Mouse (Mus musculus): ENCODE data around the gene Rasgrf1. TPM values are rescaled to one million over a fixed set of nuclear protein-coding genes. Genes with fewer than 3 reads are reported as not detected.
"Not testable (repeated sequence)": the region's sequence is repeated elsewhere in the genome, so short reads cannot be mapped to it uniquely, and the experiment has no call there.

Gene Rasgrf1
- polyA plus RNA-seq, 1 experiment from 2014 or later = 0.15 TPM

DNA sequence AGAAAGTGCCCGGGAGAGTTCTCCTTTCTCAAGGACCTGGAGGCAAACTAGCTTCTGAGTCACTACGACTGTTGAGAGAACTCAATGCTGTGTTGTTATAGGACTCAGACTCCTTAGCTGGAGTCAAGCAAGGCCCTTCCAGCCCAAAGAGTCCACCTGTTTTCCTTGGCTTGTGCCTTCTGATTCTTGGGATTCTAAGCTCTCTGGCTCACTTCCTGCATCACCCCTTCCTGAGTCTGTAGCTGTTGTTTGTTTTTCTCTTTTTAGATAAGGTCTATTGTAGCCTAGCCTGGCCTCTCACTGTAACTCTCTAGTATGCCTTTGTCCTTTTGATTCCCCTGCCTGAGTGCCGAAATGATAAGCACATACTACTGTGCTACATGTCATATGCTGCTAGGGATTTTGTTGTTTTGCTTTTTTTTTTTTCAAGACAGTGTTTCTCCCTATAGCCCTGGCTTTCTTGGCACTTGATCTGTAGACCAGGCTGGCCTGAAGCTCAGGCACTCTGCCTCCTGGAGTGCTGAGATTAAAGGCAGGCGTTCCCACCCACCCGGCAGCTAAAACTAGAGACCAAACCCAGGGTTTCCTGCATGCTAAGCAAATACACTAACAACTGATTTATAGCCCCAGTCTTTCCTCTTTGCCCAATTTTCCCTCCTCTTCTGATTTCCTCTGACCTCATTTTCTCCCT is 138.4 kb downstream of the Rasgrf1 start:
- Histone ChIP-seq H3K4me3 (no peak overlapping the region), H3K9ac (no peak overlapping the region), H3K9me3 (no peaks in the 10 kb centered on the region), H3K36me3 (no peaks in the 10 kb centered on the region), H3K27me3 (no peaks in the 10 kb centered on the region), H3K4me2 (replicated peaks) (no peak overlapping the region), H3K27ac (no peak overlapping the region), H3K4me1 (no peaks in the 10 kb centered on the region)
- ATAC-seq (ENCODE audit: insufficient number of reproducible peaks, insufficient read depth, low FRiP score, low TSS enrichment) = no peak
- 64% methylated on average over 5 of the region's 5 CpGs for WGBS

- Histone ChIP-seq H3K36me3 (no peaks in the 10 kb centered on the region), H3K27me3 (peaks cover 3% of the 10 kb centered on the region; the same call in 1 of the 2 replicates), H3K27ac (no peak within 1 kb of the TSS), H3K4me3 (peak within 1 kb of the TSS; percentile 43), H3K4me2 (replicated peaks) (peak within 1 kb of the TSS; percentile 90), H3K9me3 (no peaks in the 10 kb centered on the region), H3K9ac (peak within 1 kb of the TSS; percentile 40; the same call in 1 of the 2 replicates), H3K4me1 (no peaks in the 10 kb centered on the region)
- WGBS = 78% methylated on average over 2 of the region's 2 CpGs
- ATAC-seq (ENCODE audit: insufficient number of reproducible peaks, insufficient read depth, low FRiP score, low TSS enrichment) = no peak
These were observed 144.1 kb downstream of the Rasgrf1 start, which contains the start of gene Ctsh for GRCm38 (mm10) chr9:90053852-90054251. TSS of gene Ctsh (plus strand) at chr9:90054152.

DNA sequence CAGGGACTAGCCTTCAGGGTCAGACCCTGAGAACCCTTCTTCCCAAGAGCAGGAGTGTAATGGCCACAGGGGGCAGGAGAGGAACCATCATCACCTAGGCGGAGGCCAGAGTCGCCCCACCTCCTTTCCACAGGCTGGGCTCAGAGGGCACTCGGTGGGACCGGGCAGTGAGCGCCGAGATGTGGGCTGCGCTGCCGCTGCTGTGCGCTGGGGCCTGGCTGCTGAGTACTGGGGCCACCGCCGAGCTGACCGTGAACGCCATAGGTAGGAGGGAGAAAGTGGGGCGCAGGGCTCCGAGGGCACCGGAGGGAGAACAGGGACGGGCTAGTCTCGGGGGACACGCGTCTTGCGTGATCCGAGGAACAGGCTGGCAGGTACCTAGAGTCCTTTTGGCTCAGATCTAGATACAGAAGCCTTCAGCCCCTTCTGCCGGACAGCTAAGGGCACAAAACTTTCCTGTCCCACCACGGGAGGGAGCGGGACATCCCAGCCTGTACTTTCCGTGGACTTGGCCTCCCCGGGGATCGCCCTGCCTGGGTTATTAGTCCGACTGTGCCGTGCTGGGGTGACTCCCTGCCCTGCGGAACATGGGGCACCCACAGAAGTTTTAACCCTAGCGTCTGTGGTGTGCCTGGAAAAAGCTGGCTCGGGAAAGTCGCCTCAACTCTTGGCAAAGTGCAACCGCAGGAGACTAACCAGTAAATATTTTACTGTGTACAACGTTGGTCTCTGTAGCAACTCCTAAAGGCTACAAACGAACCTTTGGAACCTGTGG is 144.8 kb downstream of the Rasgrf1 start:
- H3K4me1 ChIP-seq = no peaks in the 10 kb centered on the region
- no peak overlapping the region for H3K27ac ChIP-seq
- peaks cover 3% of the 10 kb centered on the region; the same call in 1 of the 2 replicates for H3K27me3 ChIP-seq
- H3K9me3 ChIP-seq = no peaks in the 10 kb centered on the region
- ATAC-seq (ENCODE audit: insufficient number of reproducible peaks, insufficient read depth, low FRiP score, low TSS enrichment) = peak; percentile 73; the same call in 1 of the 2 replicates
- WGBS = under 1% methylated on average over 37 of the region's 37 CpGs
- H3K9ac ChIP-seq = peak overlapping the region; percentile 40; the same call in 1 of the 2 replicates
- H3K4me2 ChIP-seq (replicated peaks) = peak overlapping the region; percentile 90
- no peaks in the 10 kb centered on the region for H3K36me3 ChIP-seq
- peak overlapping the region; percentile 43 for H3K4me3 ChIP-seq

GRCm38 (mm10) chr9:90055409-90055808 is 145.7 kb downstream of the Rasgrf1 start:
- Histone ChIP-seq H3K9ac (no peak overlapping the region), H3K4me3 (no peak overlapping the region), H3K27me3 (peaks cover 3% of the 10 kb centered on the region; the same call in 1 of the 2 replicates), H3K4me2 (replicated peaks) (no peak overlapping the region), H3K9me3 (no peaks in the 10 kb centered on the region), H3K36me3 (no peaks in the 10 kb centered on the region), H3K4me1 (no peaks in the 10 kb centered on the region), H3K27ac (no peak overlapping the region)
- 51% methylated on average over 5 of the region's 5 CpGs for WGBS
- no peak for ATAC-seq (ENCODE audit: insufficient number of reproducible peaks, insufficient read depth, low FRiP score, low TSS enrichment)

- no peak for ATAC-seq (ENCODE audit: insufficient number of reproducible peaks, insufficient read depth, low FRiP score, low TSS enrichment)
- no peak overlapping the region for H3K9ac ChIP-seq
- no peak overlapping the region for H3K27ac ChIP-seq
- H3K4me2 ChIP-seq (replicated peaks) = no peak overlapping the region
- H3K27me3 ChIP-seq = peaks cover 3% of the 10 kb centered on the region; the same call in 1 of the 2 replicates
- H3K36me3 ChIP-seq = no peaks in the 10 kb centered on the region
- H3K9me3 ChIP-seq = no peaks in the 10 kb centered on the region
- no peak overlapping the region for H3K4me3 ChIP-seq
- 71% methylated on average over 3 of the region's 3 CpGs for WGBS
- H3K4me1 ChIP-seq = no peaks in the 10 kb centered on the region
These were observed 146.2 kb downstream of the Rasgrf1 start for GRCm38 (mm10) chr9:90055911-90056310.

DNA sequence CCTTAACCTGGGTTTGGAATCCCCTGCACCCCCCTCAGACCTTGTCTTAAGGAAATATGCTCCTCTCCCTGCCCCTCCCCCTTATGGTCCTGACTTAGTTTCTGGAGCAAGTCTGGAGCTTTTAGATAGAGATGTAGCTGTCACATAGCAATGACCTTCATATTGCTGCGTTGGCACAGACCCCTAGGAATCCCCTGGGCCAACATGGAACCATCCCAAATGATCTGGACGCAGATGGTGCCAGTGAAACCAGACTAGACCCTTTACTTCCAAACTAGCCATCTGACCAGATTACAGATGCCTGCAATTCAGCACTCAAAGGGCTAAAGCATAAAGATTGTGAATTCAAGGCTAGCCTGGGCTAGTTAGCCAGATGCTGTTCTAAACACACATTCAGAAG is 147.0 kb downstream of the Rasgrf1 start:
- H3K27me3 ChIP-seq = peaks cover 3% of the 10 kb centered on the region; the same call in 1 of the 2 replicates
- H3K27ac ChIP-seq = no peak overlapping the region
- H3K4me2 ChIP-seq (replicated peaks) = no peak overlapping the region
- 80% methylated on average over 2 of the region's 2 CpGs for WGBS
- H3K36me3 ChIP-seq = no peaks in the 10 kb centered on the region
- H3K9me3 ChIP-seq = no peaks in the 10 kb centered on the region
- ATAC-seq (ENCODE audit: insufficient number of reproducible peaks, insufficient read depth, low FRiP score, low TSS enrichment) = no peak
- no peak overlapping the region for H3K4me3 ChIP-seq
- no peaks in the 10 kb centered on the region for H3K4me1 ChIP-seq
- no peak overlapping the region for H3K9ac ChIP-seq

DNA sequence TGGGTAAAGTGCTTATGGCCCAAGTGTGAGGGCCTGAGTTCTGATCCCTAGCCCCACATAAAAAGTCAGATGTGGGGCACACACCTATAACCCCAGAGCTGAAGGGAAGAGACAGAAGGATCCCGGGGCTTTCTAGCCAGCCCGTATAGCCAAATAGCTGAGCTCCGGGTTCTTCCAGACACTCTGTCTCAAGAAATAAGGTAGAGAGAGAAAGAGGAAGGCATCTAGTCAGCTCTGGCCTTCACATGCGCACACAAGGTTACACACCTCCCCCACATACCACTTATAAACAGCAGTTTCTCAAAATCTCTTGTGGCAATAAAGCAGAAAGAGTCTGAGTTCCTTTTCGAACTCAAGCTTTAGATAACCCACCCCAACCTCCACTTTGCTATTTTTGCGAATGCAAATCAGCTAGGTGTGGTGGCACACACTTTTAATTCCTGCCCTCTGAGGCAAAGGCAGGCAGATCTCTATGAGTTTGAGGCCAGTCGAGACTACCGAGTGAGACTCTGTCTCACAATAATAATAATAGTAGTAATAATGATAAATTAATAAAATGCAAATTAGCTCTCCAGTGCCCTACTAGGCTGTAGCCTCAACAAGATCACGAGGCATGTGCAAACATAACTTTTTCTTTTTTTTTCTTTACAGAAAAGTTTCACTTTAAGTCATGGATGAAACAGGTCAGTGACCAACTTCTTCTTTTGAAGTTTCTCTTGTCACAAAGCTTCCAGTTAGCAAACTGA is 150.3 kb downstream of the Rasgrf1 start:
- Histone ChIP-seq H3K9me3 (no peaks in the 10 kb centered on the region), H3K9ac (no peak overlapping the region), H3K4me3 (no peak overlapping the region), H3K4me1 (no peaks in the 10 kb centered on the region), H3K27me3 (peaks cover 3% of the 10 kb centered on the region; the same call in 1 of the 2 replicates), H3K27ac (no peak overlapping the region), H3K4me2 (replicated peaks) (no peak overlapping the region), H3K36me3 (no peaks in the 10 kb centered on the region)
- ATAC-seq (ENCODE audit: insufficient number of reproducible peaks, insufficient read depth, low FRiP score, low TSS enrichment) = no peak
- WGBS = 88% methylated on average over 9 of the region's 9 CpGs

DNA sequence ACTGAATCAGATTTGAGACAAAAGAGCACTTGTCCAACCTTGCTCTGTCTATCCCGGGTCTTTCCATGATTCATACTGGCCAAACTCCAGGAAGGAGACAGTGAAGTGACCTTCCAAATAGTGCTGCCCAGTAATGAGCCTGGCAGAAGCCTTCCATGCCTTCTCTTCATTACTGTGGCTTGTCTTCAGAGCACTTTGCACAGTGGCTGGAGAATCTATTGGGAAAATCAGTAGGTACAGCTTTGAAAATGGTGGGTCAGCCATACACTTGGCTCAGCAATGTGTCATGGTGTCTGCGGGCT is 150.8 kb downstream of the Rasgrf1 start:
- Histone ChIP-seq H3K9ac (no peak overlapping the region), H3K4me1 (no peaks in the 10 kb centered on the region), H3K4me3 (no peak overlapping the region), H3K27ac (no peak overlapping the region), H3K9me3 (no peaks in the 10 kb centered on the region), H3K27me3 (peaks cover 2% of the 10 kb centered on the region; the same call in 1 of the 2 replicates), H3K36me3 (no peaks in the 10 kb centered on the region), H3K4me2 (replicated peaks) (no peak overlapping the region)
- no peak for ATAC-seq (ENCODE audit: insufficient number of reproducible peaks, insufficient read depth, low FRiP score, low TSS enrichment)
- 83% methylated on average over 2 of the region's 2 CpGs for WGBS

GRCm38 (mm10) chr9:90060932-90061331 is 151.2 kb downstream of the Rasgrf1 start:
- ATAC-seq (ENCODE audit: insufficient number of reproducible peaks, insufficient read depth, low FRiP score, low TSS enrichment); H3K36me3 ChIP-seq; H3K27me3 ChIP-seq; H3K9ac ChIP-seq; H3K9me3 ChIP-seq; H3K4me1 ChIP-seq; H3K27ac ChIP-seq; H3K4me3 ChIP-seq; H3K4me2 ChIP-seq (replicated peaks): not testable (repeated sequence)
- 89% methylated on average over 5 of the region's 5 CpGs for WGBS

DNA sequence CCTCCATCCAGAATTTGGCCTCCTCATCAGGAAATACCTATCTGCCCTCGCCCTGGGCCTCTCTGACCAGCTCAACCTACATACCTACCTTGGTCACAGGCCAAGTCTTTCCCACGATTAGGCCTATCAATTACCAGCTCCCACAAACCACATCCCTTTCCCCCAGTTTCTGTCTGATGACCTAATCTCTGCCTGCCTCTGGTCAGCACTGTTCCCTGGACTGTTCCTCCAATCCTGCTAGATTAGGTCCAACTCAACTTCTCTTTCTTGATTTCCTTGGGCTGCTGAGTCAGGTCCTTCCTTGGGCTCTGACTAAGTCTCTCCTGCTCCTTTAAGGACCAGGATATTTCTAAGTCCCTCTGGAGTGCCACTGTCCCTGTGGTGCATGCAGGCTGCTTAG is 157.6 kb downstream of the Rasgrf1 start:
- Histone ChIP-seq H3K9ac (no peak overlapping the region), H3K4me2 (replicated peaks) (no peak overlapping the region), H3K27ac (no peak overlapping the region), H3K36me3 (no peaks in the 10 kb centered on the region), H3K4me3 (no peak overlapping the region), H3K9me3 (no peaks in the 10 kb centered on the region), H3K27me3 (no peaks in the 10 kb centered on the region), H3K4me1 (no peaks in the 10 kb centered on the region)
- WGBS = 64% methylated on average over 2 of the region's 2 CpGs
- ATAC-seq (ENCODE audit: insufficient number of reproducible peaks, insufficient read depth, low FRiP score, low TSS enrichment) = no peak

- H3K4me2 ChIP-seq (replicated peaks) = no peak overlapping the region
- H3K4me3 ChIP-seq = no peak overlapping the region
- no peak overlapping the region for H3K27ac ChIP-seq
- no peak for ATAC-seq (ENCODE audit: insufficient number of reproducible peaks, insufficient read depth, low FRiP score, low TSS enrichment)
- no peaks in the 10 kb centered on the region for H3K4me1 ChIP-seq
- no peaks in the 10 kb centered on the region for H3K27me3 ChIP-seq
- H3K36me3 ChIP-seq = no peaks in the 10 kb centered on the region
- no peak overlapping the region for H3K9ac ChIP-seq
- 87% methylated on average over 6 of the region's 6 CpGs for WGBS
- no peaks in the 10 kb centered on the region for H3K9me3 ChIP-seq
These were observed 159.1 kb downstream of the Rasgrf1 start for GRCm38 (mm10) chr9:90068786-90069185.

Measured in embryonic facial prominence, embryonic 12.5 days (tissue).